Mouse (Mus musculus): ENCODE measurements at regions not wholly inside any gene's neighbourhood (a gene's known extent, or its start where the extent isn't known, plus 50 kb on each side); places are given as distances from the start of the nearest gene placed in this dataset.

DNA sequence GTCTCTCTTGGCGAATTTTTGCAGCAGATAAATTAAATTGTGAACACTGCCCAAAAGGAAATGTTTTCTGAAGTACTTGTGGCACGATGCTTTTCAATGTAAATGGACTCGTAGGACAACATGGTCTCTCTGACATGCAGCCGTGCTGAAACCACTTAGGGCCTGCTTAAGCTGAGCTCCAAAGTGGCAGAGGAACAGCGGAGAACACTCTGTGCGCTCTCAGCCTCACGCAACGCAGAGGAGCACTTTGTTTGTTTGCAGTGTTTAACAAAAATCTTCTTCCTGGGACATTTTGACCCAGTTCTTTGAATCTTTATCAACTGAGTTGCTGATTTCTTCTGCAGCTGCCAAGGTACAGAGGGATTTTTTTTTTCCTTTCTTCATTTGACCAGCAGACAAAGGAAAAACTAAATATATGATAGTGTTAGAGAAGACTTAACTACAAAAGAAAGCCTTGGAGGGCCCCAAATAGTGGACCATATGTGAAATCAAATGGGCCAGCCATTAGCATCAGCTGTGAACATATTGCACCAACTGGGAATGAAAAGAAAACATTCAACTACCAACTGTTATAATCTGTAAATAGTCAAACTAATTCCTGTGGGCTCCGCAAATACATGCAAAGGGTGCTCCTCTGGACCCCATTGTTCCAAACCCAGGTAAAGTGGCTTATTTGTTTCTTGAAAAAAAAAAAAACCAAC, 639.5 kb downstream of the Rwdd3 start:
- TF ChIP-seq POLR2A (IDR thresholded peaks at IDR 0.05; ENCODE audit: insufficient read depth, low read depth, low read length) (no peak), CTCF (IDR thresholded peaks at IDR 0.05) (no peak), EP300 (IDR thresholded peaks at IDR 0.05; ENCODE audit: insufficient read depth, low read depth, low read length) (no peak)
